Comparison of ENCODE assay signal across 16 mouse cellular contexts in genomic region chr10:42578281-42578675, GRCm38 (mm10). TPM values are rescaled to one million over a fixed set of nuclear protein-coding genes. Genes with fewer than 3 reads are reported as not detected.
DNase-seq lines count a peak whose midpoint lies in the region; ATAC-seq lines count a peak whose summit lies in the region.
"Had no signal": no experiment of that assay in that cellular context is flagged by ENCODE, and none has a peak within 500 bp of the region (broad histone marks: within the 10 kb centered on the region; RNA-seq: fewer than 3 reads in every experiment).

No protein-coding gene starts in this region.

- H3K4me3 ChIP-seq in neural tube, embryonic 15.5 days (replicated peaks) = no peak overlapping the region
- peak overlapping the region; percentile 52; the same call in 1 of the 2 replicates for H3K4me3 ChIP-seq in embryonic facial prominence, embryonic 10.5 days
- H3K4me3 ChIP-seq in forebrain, embryonic 16.5 days (replicated peaks; ENCODE audit: low read length) = peak overlapping the region; percentile 22
- no peak overlapping the region for H3K4me3 ChIP-seq in midbrain, embryonic 16.5 days (ENCODE audit: low read depth, low read length)
- H3K4me3 ChIP-seq: heart, embryonic 12.5 days; neural tube, embryonic 12.5 days had no signal

- no peaks in the 10 kb centered on the region for H3K9me3 ChIP-seq in neural tube, embryonic 15.5 days (replicated peaks)
- H3K9me3 ChIP-seq in embryonic facial prominence, embryonic 10.5 days = no peaks in the 10 kb centered on the region
- no peaks in the 10 kb centered on the region for H3K9me3 ChIP-seq in forebrain, embryonic 16.5 days (ENCODE audit: control insufficient read depth, low read length)
- H3K9me3 ChIP-seq in midbrain, embryonic 16.5 days (replicated peaks; ENCODE audit: control insufficient read depth, low read length, poor library complexity, severe bottlenecking) = no peaks in the 10 kb centered on the region
- H3K9me3 ChIP-seq: heart, embryonic 12.5 days; neural tube, embryonic 12.5 days had no signal

- no peaks in the 10 kb centered on the region for H3K36me3 ChIP-seq in neural tube, embryonic 15.5 days
- no peaks in the 10 kb centered on the region for H3K36me3 ChIP-seq in embryonic facial prominence, embryonic 10.5 days (replicated peaks)
- H3K36me3 ChIP-seq in forebrain, embryonic 16.5 days (ENCODE audit: control insufficient read depth, insufficient read depth) = no peaks in the 10 kb centered on the region
- H3K36me3 ChIP-seq in midbrain, embryonic 16.5 days (ENCODE audit: control insufficient read depth, insufficient read depth, low read length) = no peaks in the 10 kb centered on the region
- H3K36me3 ChIP-seq: heart, embryonic 12.5 days; neural tube, embryonic 12.5 days had no signal

- no peak overlapping the region for H3K4me2 ChIP-seq in neural tube, embryonic 15.5 days
- H3K4me2 ChIP-seq in forebrain, embryonic 16.5 days (ENCODE audit: low read length) = peak overlapping the region; percentile 89
- peak overlapping the region; percentile 0; the same call in 1 of the 2 replicates for H3K4me2 ChIP-seq in midbrain, embryonic 16.5 days (ENCODE audit: low read length)
- H3K4me2 ChIP-seq: heart, embryonic 12.5 days; neural tube, embryonic 12.5 days had no signal

- 1% methylated on average over 15 of the region's 15 CpGs for WGBS in neural tube, embryonic 15.5 days
- WGBS in embryonic facial prominence, embryonic 10.5 days = 2% methylated on average over 15 of the region's 15 CpGs
- WGBS in forebrain, embryonic 16.5 days = under 1% methylated on average over 15 of the region's 15 CpGs
- WGBS in midbrain, embryonic 16.5 days = 3% methylated on average over 15 of the region's 15 CpGs

- no peak overlapping the region for H3K9ac ChIP-seq in neural tube, embryonic 15.5 days (replicated peaks)
- H3K9ac ChIP-seq in forebrain, embryonic 16.5 days (replicated peaks; ENCODE audit: low read depth, low read length) = 0 out of 2 replicates have a peak overlapping the region, but pooled peaks have one; percentile 32
- H3K9ac ChIP-seq in midbrain, embryonic 16.5 days (ENCODE audit: low read depth, low read length) = no peak overlapping the region
- H3K9ac ChIP-seq: heart, embryonic 12.5 days; neural tube, embryonic 12.5 days had no signal

- ATAC-seq in neural tube, embryonic 15.5 days (ENCODE audit: low FRiP score) = no peak
- peak; percentile 54 for ATAC-seq in forebrain, embryonic 16.5 days
- no peak for ATAC-seq in midbrain, embryonic 16.5 days
- ATAC-seq in frontal cortex, adult (ENCODE audit: low TSS enrichment) = no peak

- peak; percentile 40 for DNase-seq in neural tube, embryonic 10.5 days (ENCODE audit: extremely low spot score, low spot score)
- peak; percentile 30 for DNase-seq in embryonic facial prominence, embryonic 10.5 days (ENCODE audit: low spot score)
- DNase-seq in cerebellum, adult 18-20 months = no peak
- DNase-seq in thymus, postnatal 36 days = no peak
- DNase-seq: heart, postnatal 4 days; liver; lung, adult 18-20 months; lung, postnatal 36 days; thymus, postnatal 4 days had no signal

- peaks cover 95% of the 10 kb centered on the region for H3K27me3 ChIP-seq in neural tube, embryonic 15.5 days (replicated peaks)
- peaks cover 100% of the 10 kb centered on the region for H3K27me3 ChIP-seq in embryonic facial prominence, embryonic 10.5 days (replicated peaks; ENCODE audit: low read depth, poor library complexity, severe bottlenecking)
- H3K27me3 ChIP-seq in forebrain, embryonic 16.5 days (replicated peaks; ENCODE audit: control insufficient read depth, insufficient read depth, low read length) = no peaks in the 10 kb centered on the region
- peaks cover 48% of the 10 kb centered on the region for H3K27me3 ChIP-seq in midbrain, embryonic 16.5 days (ENCODE audit: control insufficient read depth, insufficient read depth, low read depth, low read length)

- peaks cover 14% of the 10 kb centered on the region for H3K4me1 ChIP-seq in neural tube, embryonic 15.5 days
- H3K4me1 ChIP-seq in embryonic facial prominence, embryonic 10.5 days = peaks cover 39% of the 10 kb centered on the region
- H3K4me1 ChIP-seq in forebrain, embryonic 16.5 days (replicated peaks; ENCODE audit: control insufficient read depth, insufficient read depth, low read length) = peaks cover 53% of the 10 kb centered on the region
- H3K4me1 ChIP-seq in midbrain, embryonic 16.5 days (ENCODE audit: control insufficient read depth, insufficient read depth, low read length) = peaks cover 17% of the 10 kb centered on the region

- no peak overlapping the region for H3K27ac ChIP-seq in neural tube, embryonic 15.5 days (replicated peaks)
- H3K27ac ChIP-seq in embryonic facial prominence, embryonic 10.5 days (replicated peaks) = no peak overlapping the region
- H3K27ac ChIP-seq in forebrain, embryonic 16.5 days (ENCODE audit: low read length) = no peak overlapping the region
- H3K27ac ChIP-seq in midbrain, embryonic 16.5 days (ENCODE audit: low read length) = no peak overlapping the region
- H3K27ac ChIP-seq: neural tube, embryonic 12.5 days had no signal

RNA-seq across cellular contexts. Expression of gene Nr2e1, which starts 5.2 kb away (rescaled TPM):
- not detected in 2 replicates for polyA plus RNA-seq in neural tube, embryonic 15.5 days (2015; fragmentation: Nextera tagmentation; extraction: Ambion mirVana)
- 10.4 and 11.5 TPM in 2 replicates for polyA plus RNA-seq in embryonic facial prominence, embryonic 10.5 days (2016; fragmentation: Nextera tagmentation; extraction: Ambion mirVana)
- 31.2 and 33.8 TPM in 2 replicates for polyA plus RNA-seq in forebrain, embryonic 16.5 days (2015; fragmentation: Nextera tagmentation; extraction: Ambion mirVana)
- polyA plus RNA-seq in midbrain, embryonic 16.5 days (2015; fragmentation: Nextera tagmentation; extraction: Ambion mirVana) = 5.2 and 5.6 TPM in 2 replicates
- polyA plus RNA-seq: kidney, embryonic 14.5 days; neural tube, embryonic 12.5 days had no signal

RNA-seq across cellular contexts. Expression of gene Ostm1, which starts 5.3 kb away (rescaled TPM):
- polyA plus RNA-seq in neural tube, embryonic 15.5 days (2015; fragmentation: Nextera tagmentation; extraction: Ambion mirVana) = 33.7 and 36.1 TPM in 2 replicates
- polyA plus RNA-seq in embryonic facial prominence, embryonic 10.5 days (2016; fragmentation: Nextera tagmentation; extraction: Ambion mirVana) = 15.4 and 15.7 TPM in 2 replicates
- 44.9 and 49.3 TPM in 2 replicates for polyA plus RNA-seq in forebrain, embryonic 16.5 days (2015; fragmentation: Nextera tagmentation; extraction: Ambion mirVana)
- polyA plus RNA-seq in midbrain, embryonic 16.5 days (2015; fragmentation: Nextera tagmentation; extraction: Ambion mirVana) = 39.9 and 43.7 TPM in 2 replicates

Comparison
In these comparisons a context has a peak if more than half of its experiments do, and no peak if none do; other contexts are left out.
1. DNase-seq: peak in neural tube, embryonic 10.5 days (single experiment) and embryonic facial prominence, embryonic 10.5 days (single experiment); none in cerebellum, adult 18-20 months (0 of 2) and thymus, postnatal 36 days (0 of 2).
2. H3K4me3 ChIP-seq: peak in embryonic facial prominence, embryonic 10.5 days (single experiment) and forebrain, embryonic 16.5 days (single experiment); none in neural tube, embryonic 15.5 days (single experiment) and midbrain, embryonic 16.5 days (single experiment).